Mouse (Mus musculus): ENCODE data around the gene Krtcap3.
A peak's percentile ranks its signal among the peaks of the same experiment; 100 is the strongest.
"Not testable (repeated sequence)": the region's sequence is repeated elsewhere in the genome, so short reads cannot be mapped to it uniquely, and the experiment has no call there.

Gene Krtcap3

GRCm38 (mm10) chr5:31251541-31252101 lies at the start of gene Krtcap3:
Gene Krtcap3, plus strand, starts transcription at chr5:31251691.
- no peak for DNase-seq (ENCODE audit: low spot score)

- DNase-seq (ENCODE audit: low spot score), result peak; percentile 81
Observed at GRCm38 (mm10) chr5:31201742-31202590, 49.5 kb upstream of the Krtcap3 start, which contains the start of gene Zfp513. Gene Zfp513, minus strand, starts transcription at chr5:31202303.

- no peak for DNase-seq (ENCODE audit: low spot score)
Observed at GRCm38 (mm10) chr5:31202933-31203332, 48.6 kb upstream of the Krtcap3 start.

- DNase-seq (ENCODE audit: low spot score), result no peak
Observed at GRCm38 (mm10) chr5:31203866-31204265, 47.6 kb upstream of the Krtcap3 start.

GRCm38 (mm10) chr5:31204421-31204820 lies 47.1 kb upstream of the Krtcap3 start:
- no peak for DNase-seq (ENCODE audit: low spot score)

- not testable (repeated sequence) for DNase-seq (ENCODE audit: low spot score)
Observed at GRCm38 (mm10) chr5:31216554-31216953, 34.9 kb upstream of the Krtcap3 start.

- no peak for DNase-seq (ENCODE audit: low spot score)
Observed at GRCm38 (mm10) chr5:31218294-31218693, 33.2 kb upstream of the Krtcap3 start.

GRCm38 (mm10) chr5:31219070-31219469 lies 32.4 kb upstream of the Krtcap3 start:
- no peak for DNase-seq (ENCODE audit: low spot score)

GRCm38 (mm10) chr5:31219474-31219873 lies 32.0 kb upstream of the Krtcap3 start:
- DNase-seq (ENCODE audit: low spot score), result no peak

- no peak for DNase-seq (ENCODE audit: low spot score)
Observed at GRCm38 (mm10) chr5:31219911-31220447, 31.5 kb upstream of the Krtcap3 start.

GRCm38 (mm10) chr5:31220448-31221303 lies 30.8 kb upstream of the Krtcap3 start, which contains the start of gene Ppm1g:
Gene Ppm1g, minus strand, starts transcription at chr5:31220687.
- peak; percentile 94 for DNase-seq (ENCODE audit: low spot score)

- DNase-seq (ENCODE audit: low spot score), result no peak
Observed at GRCm38 (mm10) chr5:31221304-31221945, 30.1 kb upstream of the Krtcap3 start.

- DNase-seq (ENCODE audit: low spot score), result no peak
Observed at GRCm38 (mm10) chr5:31222696-31223095, 28.8 kb upstream of the Krtcap3 start.

- no peak for DNase-seq (ENCODE audit: low spot score)
Observed at GRCm38 (mm10) chr5:31226641-31227040, 24.9 kb upstream of the Krtcap3 start.

- peak; percentile 76 for DNase-seq (ENCODE audit: low spot score)
Observed at GRCm38 (mm10) chr5:31240637-31241521, 10.6 kb upstream of the Krtcap3 start, which contains the start of the genes Nrbp1 and Gm9970. Gene Nrbp1, plus strand, starts transcription at chr5:31240864. Gene Gm9970, minus strand, starts transcription at chr5:31241232.

GRCm38 (mm10) chr5:31241522-31242034 lies 9.9 kb upstream of the Krtcap3 start:
- no peak for DNase-seq (ENCODE audit: low spot score)

GRCm38 (mm10) chr5:31242191-31242590 lies 9.3 kb upstream of the Krtcap3 start:
- no peak for DNase-seq (ENCODE audit: low spot score)

- no peak for DNase-seq (ENCODE audit: low spot score)
Observed at GRCm38 (mm10) chr5:31250716-31251115, 775 bp upstream of the Krtcap3 start.

GRCm38 (mm10) chr5:31252151-31252550 lies 660 bp downstream of the Krtcap3 start:
- DNase-seq (ENCODE audit: low spot score), result no peak

All from urinary bladder, postnatal 10 days (tissue).